Comparison of ENCODE assay signal across 9 mouse cellular contexts in genomic region chr13:94298401-94298800, GRCm38 (mm10). TPM values are rescaled to one million over a fixed set of nuclear protein-coding genes. Genes with fewer than 3 reads are reported as not detected.
A peak's percentile ranks its signal among the peaks of the same experiment; 100 is the strongest.
DNase-seq lines count a peak whose midpoint lies in the region; TF ChIP-seq lines count a peak whose summit lies in the region.
"Had no signal": no experiment of that assay in that cellular context is flagged by ENCODE, and none has a peak within 500 bp of the region (broad histone marks: within the 10 kb centered on the region; RNA-seq: fewer than 3 reads in every experiment).

No protein-coding gene starts in this region.

- TF ChIP-seq CTCF in thymus, adult 2 months (IDR thresholded peaks at IDR 0.05; ENCODE audit: borderline replicate concordance, control insufficient read depth, extremely low read depth, insufficient read depth, low read length, poor library complexity) = no peak

- H3K4me1 ChIP-seq in thymus, adult 2 months (replicated peaks; ENCODE audit: control insufficient read depth, insufficient read depth, low read length) = no peaks in the 10 kb centered on the region; the same call in 1 of the 2 replicates

- H3K27ac ChIP-seq in thymus, adult 2 months (ENCODE audit: control insufficient read depth, insufficient read depth, low read length) = no peak overlapping the region

- H3K4me3 ChIP-seq in thymus, adult 2 months (ENCODE audit: control insufficient read depth, insufficient read depth, low read length) = no peak overlapping the region
- H3K4me3 ChIP-seq: megakaryocyte, embryonic 14.5 days had no signal

- H3K36me3 ChIP-seq in thymus, adult 2 months (ENCODE audit: control insufficient read depth, insufficient read depth, low read length) = no peaks in the 10 kb centered on the region

- H3K27me3 ChIP-seq in thymus, adult 2 months (ENCODE audit: control insufficient read depth, insufficient read depth, low read length) = no peaks in the 10 kb centered on the region

- no peak for TF ChIP-seq POLR2A in thymus, adult 2 months (IDR thresholded peaks at IDR 0.05; ENCODE audit: control insufficient read depth, extremely low read depth, insufficient read depth, low read length, poor library complexity)

- peak; percentile 60 for DNase-seq in gastrocnemius, adult 18-20 months (ENCODE audit: low spot score)
- no peak for DNase-seq in gastrocnemius, postnatal 4 days (ENCODE audit: low spot score in 2 of 2)
- DNase-seq in adipocyte (ENCODE audit: low spot score) = peak; percentile 84
- peak; percentile 59 for DNase-seq in gastrocnemius, postnatal 25 days
- peak; percentile 66 for DNase-seq in lung, postnatal 25 days (ENCODE audit: low spot score)
- DNase-seq in thymus, postnatal 25 days = no peak
- DNase-seq in kidney, postnatal 14 days = no peak
- no peak for DNase-seq in thymus, adult 2 months

- WGBS in thymus, adult 2 months = 87% methylated on average over 4 of the region's 4 CpGs

RNA-seq across cellular contexts. Expression of gene Scamp1, which starts 12.7 kb away (rescaled TPM):
- total RNA-seq in gastrocnemius, adult 18-20 months (2021) = 10 to 100 TPM; 19.6 to 22.6 TPM
- 10 to 100 TPM; 22.4 to 25.9 TPM for total RNA-seq in gastrocnemius, postnatal 4 days (2021)
- 10 to 100 TPM; 15.9 to 17.7 TPM for total RNA-seq in gastrocnemius, postnatal 25 days (2021)
- 4.9 and 5.0 TPM in 2 replicates for polyA plus RNA-seq in thymus, adult 2 months (2012; rRNA removed)

Comparison
In these comparisons a context has a peak if more than half of its experiments do, and no peak if none do; other contexts are left out.
1. DNase-seq: peak in gastrocnemius, adult 18-20 months (single experiment), adipocyte (single experiment), gastrocnemius, postnatal 25 days (single experiment) and lung, postnatal 25 days (single experiment); none in gastrocnemius, postnatal 4 days (0 of 2), thymus, postnatal 25 days (single experiment), kidney, postnatal 14 days (single experiment) and thymus, adult 2 months (single experiment).